Mouse (Mus musculus) ES-E14 (cell line): ENCODE data around the gene Trim69. TPM values are rescaled to one million over a fixed set of nuclear protein-coding genes. Genes with fewer than 3 reads are reported as not detected.

Experiments used
- DNase-seq: peaks from one replicate; pipeline ENCODE4 v3.0.0-alpha.2; 2013; ENCODE audit warnings: low read depth, low spot score
- H3K27ac ChIP-seq: 2 replicates; pipeline ENCODE4 v1.5.1; 2012; ENCODE audit warnings: low read depth, mild to moderate bottlenecking, low read length, moderate library complexity, mixed read lengths; ENCODE audit not compliant: poor library complexity, insufficient read depth, severe bottlenecking
- H3K36me3 ChIP-seq: 2 replicates; pipeline ENCODE4 v1.6.1; 2012; ENCODE audit warnings: mild to moderate bottlenecking, low read length, moderate library complexity, mixed read lengths; ENCODE audit not compliant: control insufficient read depth, poor library complexity, insufficient read depth, severe bottlenecking
- H3K4me1 ChIP-seq, 2 experiments: fragments of 150-350 bp in 1 of 2; sonication (generic) in 1 of 2; 2 replicates each; pipeline ENCODE4 v1.6.1; 2012; ENCODE audit warnings: low read length in 2 of 2, mild to moderate bottlenecking in 1 of 2, mixed read lengths in 1 of 2; ENCODE audit not compliant: control insufficient read depth in 2 of 2, insufficient read depth in 2 of 2, poor library complexity in 1 of 2
- H3K4me3 ChIP-seq, 2 experiments: fragments of 150-350 bp in 1 of 2; sonication (generic) in 1 of 2; 2 replicates each; pipeline ENCODE4 v1.5.1; 2012; ENCODE audit warnings: low read length in 2 of 2, low read depth in 1 of 2, mild to moderate bottlenecking in 1 of 2, mixed read lengths in 1 of 2; ENCODE audit not compliant: insufficient read depth in 1 of 2, poor library complexity in 1 of 2, severe bottlenecking in 1 of 2
- H3K9ac ChIP-seq: 2 replicates; pipeline ENCODE4 v1.6.1; 2012; ENCODE audit warnings: low read depth, mild to moderate bottlenecking, low read length, mixed read lengths; ENCODE audit not compliant: poor library complexity, insufficient read depth, severe bottlenecking
- H3K9me3 ChIP-seq: fragments of 150-350 bp; sonication (generic); 2 replicates; pipeline ENCODE4 v1.6.1; 2012; ENCODE audit warnings: low read depth, mild to moderate bottlenecking, low read length; ENCODE audit not compliant: control insufficient read depth, insufficient read depth
- CHD2 ChIP-seq: IDR thresholded peaks from 2 replicates; pipeline ENCODE4 v1.6.1; 2014; ENCODE audit warnings: mild to moderate bottlenecking, low read depth, low read length, inconsistent platforms
- HCFC1 ChIP-seq: IDR thresholded peaks from 2 replicates; pipeline ENCODE4 v1.6.1; 2012; ENCODE audit warnings: low read length, inconsistent platforms, borderline replicate concordance; ENCODE audit not compliant: insufficient read depth
- MAFK ChIP-seq: IDR thresholded peaks from 2 replicates; pipeline ENCODE4 v1.6.1; 2014; ENCODE audit warnings: mild to moderate bottlenecking, low read depth, low read length, inconsistent platforms; ENCODE audit not compliant: insufficient read depth
- ZC3H11A ChIP-seq: IDR thresholded peaks from 2 replicates; pipeline ENCODE4 v1.6.1; 2012; ENCODE audit warnings: low read depth, mild to moderate bottlenecking, inconsistent platforms, low read length, borderline replicate concordance
- ZNF384 ChIP-seq: IDR thresholded peaks from 2 replicates; pipeline ENCODE4 v1.6.1; 2012; ENCODE audit warnings: low read depth, low read length, inconsistent platforms
- in situ Hi-C, 2 experiments: fragments of 600-800 bp; cut with MboI; formaldehyde crosslinking; loops; one replicate each; pipeline ENCODE4 v1.15.1; 2025; ENCODE audit warnings: low sequenced_read_pairs in 2 of 2, inconsistent platforms in 1 of 2; ENCODE audit not compliant: unreplicated experiment in 2 of 2
- total RNA-seq: library from RNA; depleted of rRNA; stranded (reverse); fragments of 300-350 nt; gene quantifications from 2 replicates; pipeline ENCODE4 v1.2.3, GENCODE M21; 2012

The Trim69 gene
- total RNA-seq, 1 experiment: not detected

- DNase-seq: no peak
- TF ChIP-seq HCFC1 (no peak), MAFK (no peak), ZNF384 (no peak)
- no peak overlapping the region for H3K27ac ChIP-seq
- no peak overlapping the region for H3K9ac ChIP-seq
- in situ Hi-C loops: no loop called here
- H3K4me1 ChIP-seq: peaks cover 2% of the 10 kb centered on the region in 2 experiments; a peak in 2 of 4 replicates
- no peak overlapping the region for H3K4me3 ChIP-seq
- H3K9me3 ChIP-seq: no peaks in the 10 kb centered on the region
- no peaks in the 10 kb centered on the region for H3K36me3 ChIP-seq
These were observed 1.0 kb downstream of the Trim69 start for GRCm38 (mm10) chr2:122161542-122161941.

- DNase-seq: no peak
- in situ Hi-C loops: no loop called here
- H3K27ac ChIP-seq: no peak overlapping the region
- peaks cover 2% of the 10 kb centered on the region in 2 experiments; a peak in 2 of 4 replicates for H3K4me1 ChIP-seq
- TF ChIP-seq ZC3H11A: no peak
- no peak for TF ChIP-seq CHD2
- TF ChIP-seq MAFK: no peak
- no peak for TF ChIP-seq HCFC1
- TF ChIP-seq ZNF384: no peak
- H3K9ac ChIP-seq: no peak overlapping the region
- no peak overlapping the region for H3K4me3 ChIP-seq
- no peaks in the 10 kb centered on the region for H3K9me3 ChIP-seq
- no peaks in the 10 kb centered on the region for H3K36me3 ChIP-seq
These were observed 2.0 kb downstream of the Trim69 start for GRCm38 (mm10) chr2:122162529-122162928.

- in situ Hi-C loops: no loop called here
- peaks cover 0 to 2% of the 10 kb centered on the region in 2 experiments; a peak in 1 of 4 replicates for H3K4me1 ChIP-seq
- H3K27ac ChIP-seq: no peak overlapping the region
- H3K36me3 ChIP-seq: no peaks in the 10 kb centered on the region
- H3K4me3 ChIP-seq: no peak overlapping the region
- H3K9ac ChIP-seq: no peak overlapping the region
- TF ChIP-seq MAFK (no peak), ZNF384 (no peak), ZC3H11A (no peak), CHD2 (no peak), HCFC1 (no peak)
- no peaks in the 10 kb centered on the region for H3K9me3 ChIP-seq
- no peak for DNase-seq
These were observed 3.1 kb downstream of the Trim69 start for GRCm38 (mm10) chr2:122163430-122164195.

DNA sequence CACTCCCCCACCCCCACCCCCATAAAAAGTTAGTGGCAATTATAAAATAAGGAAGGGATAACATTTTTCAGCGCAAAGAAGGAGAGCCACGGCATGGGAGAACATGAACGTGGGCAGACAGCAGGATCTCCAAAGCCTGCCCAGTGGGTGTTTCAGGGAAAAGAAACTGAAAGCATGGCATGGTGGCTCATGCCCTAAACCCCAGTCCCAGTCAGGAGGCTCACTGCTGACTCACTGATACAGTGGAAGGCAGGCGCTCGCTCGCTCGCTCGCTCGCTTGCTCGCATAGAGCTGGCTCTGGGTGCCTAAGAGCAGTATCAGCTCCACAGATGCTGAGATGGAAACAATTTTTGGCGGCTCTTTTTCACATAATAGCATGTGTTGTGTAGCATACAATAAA, 3.8 kb downstream of the Trim69 start:
- peaks cover 0 to 2% of the 10 kb centered on the region in 2 experiments; a peak in 1 of 4 replicates for H3K4me1 ChIP-seq
- no peak overlapping the region for H3K27ac ChIP-seq
- in situ Hi-C loops: no loop called here
- no peak overlapping the region for H3K9ac ChIP-seq
- TF ChIP-seq ZNF384: no peak
- H3K36me3 ChIP-seq: no peaks in the 10 kb centered on the region
- H3K9me3 ChIP-seq: no peaks in the 10 kb centered on the region
- H3K4me3 ChIP-seq: no peak overlapping the region
- DNase-seq: no peak

DNA sequence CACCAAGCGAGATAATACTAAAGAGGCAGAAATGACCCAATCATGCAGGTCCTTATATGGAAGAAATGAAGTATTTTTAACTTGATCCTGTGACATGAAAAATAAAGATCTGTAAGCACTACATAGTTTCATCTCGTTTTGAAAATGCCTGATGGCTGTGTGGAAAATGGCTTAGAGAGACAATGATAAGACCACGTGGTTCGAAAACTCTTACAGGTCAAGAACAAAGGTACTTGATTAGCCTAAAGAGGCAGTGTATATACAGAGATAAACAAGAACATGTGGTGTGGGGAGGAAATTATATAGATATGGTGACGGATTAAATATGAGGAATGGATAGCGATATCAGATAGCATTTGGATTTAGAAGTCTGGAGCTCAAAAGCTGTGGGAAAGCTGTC, 10.8 kb downstream of the Trim69 start:
- H3K4me3 ChIP-seq: no peak overlapping the region
- no peak for DNase-seq
- no peaks in the 10 kb centered on the region for H3K4me1 ChIP-seq
- H3K9ac ChIP-seq: no peak overlapping the region
- in situ Hi-C loops: no loop called here
- H3K36me3 ChIP-seq: no peaks in the 10 kb centered on the region
- H3K27ac ChIP-seq: no peak overlapping the region
- H3K9me3 ChIP-seq: no peaks in the 10 kb centered on the region
- no peak for TF ChIP-seq ZNF384
- no peak for TF ChIP-seq CHD2
- TF ChIP-seq MAFK: no peak
- TF ChIP-seq HCFC1: no peak
- TF ChIP-seq ZC3H11A: no peak
